Mouse (Mus musculus): ENCODE results near the gene Cep295.
"Not testable (repeated sequence)": the region's sequence is repeated elsewhere in the genome, so short reads cannot be mapped to it uniquely, and the experiment has no call there.

The Cep295 gene

DNA sequence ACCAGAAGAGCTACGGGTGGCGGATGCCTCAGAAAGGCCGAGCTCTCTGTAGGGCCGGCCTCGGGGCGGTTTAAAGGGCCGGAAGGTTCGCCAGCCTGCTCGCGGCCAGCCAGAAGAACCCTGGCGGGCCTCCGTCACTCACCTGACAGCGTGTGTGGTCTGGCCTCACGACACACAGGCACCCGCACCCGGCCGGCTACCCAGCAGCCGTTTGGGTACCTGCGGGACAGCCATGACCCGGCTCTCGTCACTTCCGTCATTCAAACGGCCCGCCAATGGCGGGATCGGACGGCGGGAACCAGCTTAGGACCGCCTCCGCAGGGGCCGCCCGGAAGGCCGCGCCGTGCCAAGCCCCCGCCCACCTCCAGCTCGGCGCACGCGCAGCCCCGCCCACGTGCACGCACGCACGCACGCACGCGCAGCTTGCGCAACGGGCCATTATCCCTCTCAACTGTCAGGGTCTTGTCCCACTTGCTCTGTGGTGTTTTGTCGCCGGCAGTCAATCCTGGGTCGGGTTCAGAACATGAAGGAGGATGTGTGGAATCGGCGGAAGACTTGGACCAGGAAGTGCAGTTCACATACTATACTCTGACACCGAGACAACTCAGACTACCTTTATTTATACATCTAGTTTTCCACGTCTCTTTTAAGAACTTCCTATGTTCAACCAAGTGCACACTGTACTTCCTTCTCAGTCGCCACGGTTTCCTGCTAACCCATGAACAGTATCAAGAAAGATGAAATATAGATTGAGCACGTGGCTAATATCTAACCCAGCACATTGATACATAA lies at the start of gene Cep295:
Gene Cep295 (minus strand): TSS at position 305 of the 792 bp plus-strand sequence.
- peak; percentile 91 for DNase-seq (ENCODE audit: low spot score)

DNA sequence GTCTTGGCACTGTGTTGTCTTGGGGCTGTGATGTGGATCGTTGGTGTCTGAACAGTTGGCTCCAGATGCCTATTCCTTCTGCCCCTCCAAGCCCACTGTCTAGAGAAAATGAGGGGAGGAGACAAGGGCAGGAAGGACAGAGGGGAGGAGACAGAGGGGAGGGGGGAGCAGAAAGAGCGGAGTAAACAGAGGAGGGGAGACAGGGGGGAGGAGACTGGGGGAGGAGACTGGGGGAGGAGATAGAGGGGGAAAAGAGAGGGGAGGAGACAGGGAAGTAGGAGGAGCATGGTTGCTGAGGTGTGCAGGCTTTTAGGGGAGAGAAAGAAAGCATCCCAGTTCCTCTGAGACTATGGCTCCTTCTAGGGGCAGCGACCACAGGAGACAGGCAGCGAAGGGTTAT lies 40.0 kb upstream of the Cep295 start:
- no peak for DNase-seq (ENCODE audit: low spot score)

DNA sequence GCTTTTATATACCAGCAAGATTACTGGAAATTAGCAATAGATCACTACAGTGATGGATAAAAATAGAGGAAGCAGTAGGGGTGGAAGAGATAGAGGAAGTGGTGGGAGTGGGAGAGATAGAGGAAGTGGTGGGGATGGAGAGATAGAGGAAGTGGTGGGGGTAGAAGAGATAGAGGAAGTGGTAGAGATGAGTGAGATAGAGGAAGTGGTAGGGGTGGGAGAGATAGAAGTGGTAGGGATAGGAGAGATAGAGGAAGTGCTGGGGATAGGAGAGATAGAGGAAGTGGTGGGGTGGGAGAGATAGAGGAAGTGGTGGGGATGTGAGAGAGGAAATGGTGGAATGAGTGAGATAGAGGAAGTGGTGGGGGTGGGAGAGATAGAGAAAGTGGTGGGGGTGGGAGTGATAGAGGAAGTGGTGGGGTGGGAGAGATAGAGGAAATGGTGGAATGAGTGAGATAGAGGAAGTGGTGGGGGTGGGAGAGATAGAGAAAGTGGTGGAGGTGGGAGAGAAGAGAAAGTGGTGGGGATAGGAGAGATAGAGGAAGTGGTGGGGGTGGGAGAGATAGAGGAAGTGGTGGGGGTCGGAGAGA lies 37.9 kb upstream of the Cep295 start:
- DNase-seq (ENCODE audit: low spot score) = no peak

DNA sequence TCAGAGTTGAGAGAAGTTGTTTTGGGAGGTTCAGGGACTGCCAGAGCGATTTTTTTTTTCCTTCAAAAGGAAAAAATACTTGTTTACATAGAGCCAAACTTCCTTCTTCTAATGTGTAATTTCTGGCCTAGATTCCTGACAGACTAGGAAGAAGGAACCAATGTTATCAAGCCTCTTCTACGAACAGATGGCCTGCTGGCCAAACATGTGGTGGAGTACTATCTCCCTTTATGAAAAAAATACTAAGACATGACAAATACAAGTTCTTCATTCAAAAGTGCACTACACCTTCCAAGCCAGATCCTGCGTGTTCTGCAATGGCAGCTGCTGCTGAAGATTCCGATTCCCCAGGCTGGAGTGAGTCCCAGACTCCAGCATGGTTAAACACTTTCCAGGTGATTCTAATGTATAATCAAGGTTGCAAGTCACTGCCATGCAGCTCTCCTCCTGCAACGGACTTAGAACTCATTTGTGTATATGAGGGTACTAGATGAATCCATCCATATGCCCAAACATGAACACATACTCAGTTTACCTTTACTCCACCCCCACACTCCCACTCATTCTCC lies 29.6 kb upstream of the Cep295 start:
- no peak for DNase-seq (ENCODE audit: low spot score)

DNA sequence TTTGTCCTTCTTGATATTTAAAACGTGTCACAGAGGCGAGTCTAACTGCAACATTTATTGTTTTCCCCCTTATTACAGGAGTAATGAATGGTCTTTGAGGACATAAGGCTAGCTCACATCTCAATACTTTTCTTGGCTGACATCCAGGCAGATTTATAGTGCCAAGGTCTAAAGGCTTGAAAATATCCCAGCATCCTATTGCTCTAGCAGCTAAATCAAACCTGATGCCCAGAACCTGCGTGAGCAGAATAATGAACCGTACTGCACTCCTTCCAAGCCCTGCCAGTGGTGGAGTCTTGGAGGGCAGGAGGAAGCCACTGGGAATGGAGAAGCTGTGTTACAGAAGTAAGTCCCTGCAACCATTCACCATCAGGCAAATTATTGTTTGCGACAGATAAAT lies 26.7 kb upstream of the Cep295 start:
- DNase-seq (ENCODE audit: low spot score) = no peak

DNA sequence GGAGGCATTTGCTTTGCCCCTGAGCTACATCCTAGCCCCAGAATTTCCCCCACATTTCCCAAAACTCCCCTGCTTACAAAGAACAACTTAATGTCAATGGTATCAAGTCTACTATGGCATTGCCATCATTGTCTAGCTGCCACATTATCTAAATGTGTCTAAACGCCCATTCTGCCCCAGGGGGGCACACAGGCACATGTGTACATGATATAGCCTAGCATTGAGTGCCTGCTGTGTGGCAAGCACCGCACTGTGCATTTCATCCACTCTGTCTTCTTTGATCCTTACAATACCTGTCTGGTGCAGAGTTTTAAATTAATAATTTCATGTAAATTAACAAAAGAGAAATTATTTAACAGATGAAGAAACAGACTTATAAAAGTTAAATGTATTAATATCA lies 8.7 kb upstream of the Cep295 start:
- no peak for DNase-seq (ENCODE audit: low spot score)

DNA sequence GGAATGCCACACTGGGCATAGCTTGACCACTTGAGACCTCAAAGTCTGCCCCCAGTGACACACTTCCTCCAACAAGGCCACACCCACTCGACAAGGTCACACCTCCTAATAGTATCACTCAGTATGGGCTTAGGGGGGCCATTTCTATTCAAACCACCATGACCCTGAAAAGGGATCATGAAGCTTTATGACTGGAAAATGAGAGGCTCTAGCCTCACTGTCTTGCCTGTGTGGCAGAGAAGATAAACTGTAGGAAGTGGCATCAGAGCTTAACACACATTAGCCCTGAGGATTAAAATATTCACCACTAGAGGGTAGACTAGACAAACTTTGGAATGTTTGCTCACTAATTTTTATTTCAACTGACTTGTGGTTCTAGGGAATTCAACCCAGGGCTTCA lies 8.3 kb upstream of the Cep295 start:
- no peak for DNase-seq (ENCODE audit: low spot score)

DNA sequence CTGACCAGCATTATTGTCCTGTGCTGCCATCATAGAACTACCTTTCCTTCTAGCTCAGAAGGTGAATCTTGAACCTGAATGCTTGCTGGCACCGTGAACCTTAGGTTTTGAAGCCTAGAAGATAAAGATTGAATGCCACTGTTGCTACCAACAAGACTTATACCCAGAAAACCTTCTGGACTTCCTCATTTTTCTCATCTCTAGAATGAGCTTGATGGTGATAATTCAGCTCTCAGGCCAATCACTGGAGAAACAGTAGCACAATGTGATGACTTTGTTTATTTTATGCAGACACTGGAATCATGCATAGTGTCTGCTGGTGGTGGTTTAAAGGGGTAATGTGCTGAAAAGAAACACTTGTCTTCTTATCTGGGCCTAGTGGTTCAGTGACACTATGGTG lies 7.3 kb upstream of the Cep295 start:
- DNase-seq (ENCODE audit: low spot score) = no peak

DNA sequence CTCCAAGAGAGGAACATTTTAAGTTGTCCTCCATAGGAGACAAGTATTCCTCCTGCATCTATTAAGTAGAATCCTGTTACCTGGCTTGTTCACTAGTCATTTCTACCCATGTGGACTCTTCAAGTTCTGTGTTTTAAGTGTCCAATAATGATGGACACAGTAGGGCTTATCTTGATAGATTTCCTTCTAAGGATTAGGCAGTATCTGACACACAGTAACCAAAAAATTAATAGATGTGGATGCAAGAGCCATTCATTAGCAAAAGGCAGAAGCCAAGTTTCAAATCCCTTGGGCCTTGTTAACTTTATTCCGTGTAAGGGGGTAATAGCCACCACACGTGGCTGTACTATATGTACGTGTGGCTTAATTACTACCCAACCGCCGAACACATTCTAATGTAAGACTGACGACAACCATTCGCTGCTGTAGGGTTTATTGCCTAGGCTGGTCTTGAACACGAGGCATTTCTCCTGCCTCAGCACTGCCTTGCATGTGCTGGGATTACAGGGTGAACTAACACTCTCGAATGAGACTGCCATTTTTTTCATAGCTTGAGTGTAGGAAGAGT lies 588 bp downstream of the Cep295 start:
- DNase-seq (ENCODE audit: low spot score) = no peak

DNA sequence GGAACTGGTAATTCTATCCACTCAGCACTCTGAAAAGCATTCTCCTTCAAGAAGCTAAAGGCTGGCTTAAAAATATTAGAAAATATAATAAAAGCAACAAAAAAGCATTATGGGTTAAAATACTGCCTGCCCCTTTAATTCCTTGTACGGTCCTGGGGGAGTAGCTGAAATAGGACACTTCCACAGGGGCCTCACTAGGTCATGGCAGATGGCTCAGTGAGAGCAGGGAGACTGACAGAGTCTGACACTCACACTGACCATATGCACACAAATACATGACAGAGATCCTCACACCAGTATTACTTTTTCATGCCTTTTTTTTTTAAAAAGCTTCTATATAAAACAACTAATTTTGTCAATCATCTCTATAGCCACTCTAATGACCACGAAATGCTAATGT lies 7.7 kb downstream of the Cep295 start:
- no peak for DNase-seq (ENCODE audit: low spot score)

DNA sequence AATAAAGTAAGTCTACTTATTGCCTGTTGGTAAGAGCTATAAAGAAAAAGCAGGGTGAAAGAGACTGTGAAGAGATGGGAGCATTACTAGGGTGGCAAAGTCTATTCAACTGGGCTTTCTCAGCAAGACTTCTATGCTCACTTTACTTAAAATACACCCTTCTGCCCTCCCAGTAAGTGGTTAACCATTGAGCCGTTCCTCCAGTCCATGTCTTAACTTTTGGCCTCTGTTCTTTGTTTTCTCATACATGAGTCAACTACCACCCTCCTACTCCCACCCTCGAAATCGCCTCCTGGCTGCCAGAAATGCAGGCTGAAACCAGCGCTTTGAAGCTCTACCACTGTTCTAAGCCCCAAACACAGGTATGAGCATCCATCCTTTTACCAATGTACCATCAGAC lies 19.8 kb downstream of the Cep295 start:
- no peak for DNase-seq (ENCODE audit: low spot score)

DNA sequence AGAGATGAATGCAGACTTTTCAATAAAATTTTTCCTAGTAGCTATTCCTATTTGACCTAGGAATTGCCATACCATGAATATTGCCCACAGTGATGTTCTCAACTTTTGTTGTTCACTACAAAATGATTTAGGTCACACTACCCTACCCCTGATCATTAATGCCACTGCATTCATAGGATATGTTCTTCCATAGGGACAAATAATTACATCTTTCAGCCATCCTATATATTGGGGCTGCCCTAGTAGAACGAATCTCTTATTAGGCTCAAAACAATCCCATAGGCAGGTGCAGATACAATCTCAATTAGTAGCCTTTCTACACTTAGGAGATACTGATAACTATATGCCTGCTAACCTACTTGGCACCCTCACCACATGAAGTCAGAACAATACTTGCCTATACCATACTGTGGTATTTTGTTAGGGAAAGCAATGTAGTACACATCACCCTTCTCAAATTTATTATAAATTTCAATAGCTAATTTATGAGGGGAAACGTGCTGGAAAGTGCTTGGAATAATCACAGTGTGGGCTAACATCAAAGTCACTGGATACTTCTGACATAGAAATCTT lies 39.3 kb downstream of the Cep295 start:
- no peak for DNase-seq (ENCODE audit: low spot score)

DNA sequence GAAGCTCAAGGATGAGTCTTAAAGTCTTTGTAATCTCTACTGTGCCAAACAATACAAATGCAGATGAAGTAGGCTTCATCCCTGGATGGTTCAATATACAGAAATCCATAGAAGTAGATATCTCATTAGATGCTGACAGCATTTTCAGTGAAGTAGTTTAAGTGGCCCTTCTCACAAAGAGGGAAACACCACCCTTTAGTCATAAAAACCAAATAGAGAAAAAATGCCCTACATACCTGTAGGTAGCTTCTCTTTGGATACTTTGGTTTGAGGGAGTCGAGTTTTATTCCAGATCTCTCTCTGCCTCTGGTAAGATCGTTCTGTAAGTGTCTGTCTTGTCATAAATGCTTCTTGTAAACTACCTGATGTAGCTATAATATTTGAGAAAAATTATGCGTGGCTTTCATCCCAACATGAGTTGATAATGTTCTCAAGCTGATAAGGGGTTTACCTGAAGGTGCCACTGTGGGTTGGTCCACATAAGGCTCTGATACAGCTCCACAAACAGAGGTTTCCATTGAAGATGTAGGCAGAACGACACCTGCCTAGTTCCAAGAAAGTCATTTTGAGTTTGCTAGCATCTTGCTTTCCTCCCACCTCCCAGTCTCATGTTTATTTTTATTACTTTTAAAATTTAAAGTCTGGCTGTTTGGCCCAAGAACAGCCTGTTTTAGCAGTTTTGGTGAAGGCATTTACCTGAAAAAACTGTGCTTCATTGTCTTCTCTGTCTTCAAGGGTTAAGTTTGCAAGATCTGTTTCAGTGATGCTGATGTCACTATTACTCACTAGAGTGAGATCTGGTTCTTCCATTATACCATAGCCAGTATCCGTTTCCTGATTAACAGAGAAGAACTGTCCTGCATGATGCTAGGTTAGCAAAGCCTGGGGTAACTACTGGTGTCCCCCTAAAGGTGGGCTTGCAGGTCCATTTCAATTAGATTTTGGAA lies 40.1 kb downstream of the Cep295 start:
- no peak for DNase-seq (ENCODE audit: low spot score)

DNA sequence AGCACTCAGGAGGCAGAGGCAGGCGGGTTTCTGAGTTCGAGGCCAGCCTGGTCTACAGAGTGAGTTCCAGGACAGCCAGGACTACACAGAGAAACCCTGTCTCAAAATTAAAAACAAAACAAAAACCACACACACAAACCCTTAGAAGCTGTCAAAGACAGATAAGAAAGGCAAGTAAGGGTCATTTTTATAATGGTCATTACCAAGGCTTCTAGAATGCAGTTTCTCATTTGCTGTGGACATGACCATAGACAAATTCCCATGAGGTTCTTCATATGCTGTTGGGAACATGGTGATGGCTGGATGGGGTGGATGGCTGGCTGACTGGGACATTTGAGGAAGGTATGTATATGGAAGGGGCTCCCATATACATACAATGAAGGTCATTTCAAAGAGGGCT lies 41.3 kb downstream of the Cep295 start:
- not testable (repeated sequence) for DNase-seq (ENCODE audit: low spot score)

DNA sequence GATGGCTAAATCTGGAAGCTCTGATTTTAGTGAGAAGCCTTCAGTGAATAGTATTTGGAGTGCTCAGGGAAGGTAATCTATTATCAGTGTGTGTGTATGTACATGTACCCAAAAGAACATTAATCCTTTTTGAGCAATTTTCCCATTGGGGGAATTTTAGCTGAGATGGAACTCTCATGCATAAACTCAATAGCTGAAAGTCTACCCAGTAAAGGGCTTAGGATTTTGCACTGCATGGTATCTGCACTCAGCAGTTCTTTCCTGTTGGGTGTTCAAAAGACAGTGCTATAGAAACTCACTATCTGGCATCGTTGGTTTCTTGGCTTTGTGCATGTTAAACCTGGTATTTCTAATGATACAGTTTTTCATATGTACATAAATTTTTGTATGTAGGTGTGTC lies 43.0 kb downstream of the Cep295 start:
- DNase-seq (ENCODE audit: low spot score) = no peak

DNA sequence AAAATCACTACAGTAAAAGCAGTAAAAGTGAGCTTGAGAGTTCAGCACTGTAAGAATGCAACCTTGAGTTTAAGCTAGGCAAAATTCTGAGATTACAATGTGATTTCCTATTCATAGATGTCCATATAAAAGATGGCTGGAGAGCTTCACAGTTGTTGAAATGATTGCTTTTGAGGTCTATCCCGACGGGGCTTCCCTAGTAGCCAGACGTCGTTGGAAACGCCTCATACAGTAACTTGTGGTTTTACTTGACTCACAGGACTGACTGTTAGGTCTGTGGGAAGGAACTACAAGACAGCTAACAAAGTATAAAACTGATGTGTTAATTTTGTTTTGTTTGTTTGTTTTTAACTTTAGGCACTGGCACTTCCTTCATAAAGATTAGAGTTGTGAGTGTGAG lies 44.0 kb downstream of the Cep295 start:
- no peak for DNase-seq (ENCODE audit: low spot score)

DNA sequence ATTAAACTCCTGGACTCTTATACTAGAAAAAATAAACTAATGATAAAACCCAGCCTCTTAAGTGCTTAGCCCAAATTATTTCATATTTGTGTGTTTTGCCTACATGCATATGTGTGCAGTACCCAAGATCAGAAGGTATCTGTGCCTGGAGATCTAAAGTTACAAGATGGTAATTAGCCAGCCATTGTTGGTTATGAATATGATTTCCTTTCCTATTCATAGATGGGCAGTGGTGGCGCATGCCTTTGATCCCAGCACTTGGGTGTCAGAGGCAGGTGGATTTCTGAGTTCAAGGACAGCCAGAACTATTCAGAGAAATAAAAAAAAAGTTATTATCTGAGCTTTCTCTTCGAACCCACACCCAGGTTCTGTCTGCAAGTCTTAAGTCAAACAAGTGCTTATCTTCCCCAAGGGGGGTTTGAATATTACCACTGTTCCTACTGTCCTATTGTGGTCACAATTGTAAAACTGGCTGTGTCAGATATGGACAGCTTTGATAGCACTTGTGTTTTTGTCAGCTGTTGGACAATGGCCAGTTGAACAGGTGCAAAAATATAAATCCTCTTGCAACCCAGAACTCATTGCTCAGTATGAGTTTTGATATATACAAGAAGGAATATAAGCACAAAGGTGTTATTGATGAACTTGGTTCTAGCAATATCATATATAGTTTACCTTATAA lies 45.4 kb downstream of the Cep295 start:
- no peak for DNase-seq (ENCODE audit: low spot score)

DNA sequence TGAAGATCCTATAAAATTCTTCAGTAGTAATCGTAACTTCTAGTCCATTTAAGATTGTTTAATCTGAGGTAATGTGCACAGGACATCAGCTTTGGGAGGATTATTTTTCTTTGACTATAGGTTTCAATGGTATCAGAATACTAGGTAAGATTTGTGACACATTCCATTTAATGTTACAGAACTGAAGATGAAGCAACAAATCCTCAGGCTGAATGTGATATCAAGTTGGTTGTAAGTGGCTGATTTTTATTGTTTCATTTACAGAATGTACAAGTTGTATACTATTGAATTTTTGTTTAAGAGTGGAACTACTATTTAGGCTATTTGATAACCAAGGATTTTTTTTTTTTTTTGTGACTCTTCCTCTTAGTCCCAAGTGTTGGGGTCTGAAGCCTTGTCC lies 47.4 kb downstream of the Cep295 start:
- DNase-seq (ENCODE audit: low spot score) = no peak

DNA sequence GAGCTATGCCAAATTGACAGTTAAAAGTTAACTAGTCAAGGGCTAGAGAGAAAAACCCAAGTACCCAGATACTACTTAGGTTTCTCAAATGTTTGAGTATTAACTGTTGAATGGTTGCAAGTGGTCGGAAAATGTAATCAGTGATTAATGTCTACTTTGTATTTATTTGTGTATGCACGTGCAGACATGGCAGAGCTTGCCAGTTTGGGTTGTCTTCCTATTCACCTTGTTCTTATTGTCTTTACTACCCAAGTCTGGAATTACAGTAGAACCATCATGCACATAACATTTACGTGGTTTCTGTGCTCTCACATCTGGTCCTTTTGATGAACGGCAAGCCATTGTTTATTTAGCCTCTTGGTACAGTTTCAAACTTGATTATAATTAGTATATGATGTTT lies 48.2 kb downstream of the Cep295 start:
- DNase-seq (ENCODE audit: low spot score) = no peak

DNA sequence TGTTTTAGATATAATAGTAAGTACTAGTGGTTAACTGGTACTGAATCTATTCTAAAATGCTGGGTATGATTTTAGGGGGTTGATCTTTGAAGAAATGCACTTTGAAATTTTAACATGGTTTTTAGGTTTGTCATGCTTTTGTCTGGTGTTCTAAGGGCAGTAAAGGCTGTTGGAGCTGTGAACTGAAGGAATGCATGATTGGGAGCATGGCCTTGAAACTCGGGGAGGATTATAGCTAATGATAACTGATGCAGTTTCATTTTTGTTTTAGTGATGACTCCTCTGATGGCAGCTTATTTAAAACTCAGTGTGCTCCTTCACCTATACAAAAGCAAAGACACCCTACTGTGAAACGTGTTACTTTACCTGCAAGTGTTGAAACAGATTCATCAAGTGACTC lies 49.3 kb downstream of the Cep295 start:
- no peak for DNase-seq (ENCODE audit: low spot score)

DNA sequence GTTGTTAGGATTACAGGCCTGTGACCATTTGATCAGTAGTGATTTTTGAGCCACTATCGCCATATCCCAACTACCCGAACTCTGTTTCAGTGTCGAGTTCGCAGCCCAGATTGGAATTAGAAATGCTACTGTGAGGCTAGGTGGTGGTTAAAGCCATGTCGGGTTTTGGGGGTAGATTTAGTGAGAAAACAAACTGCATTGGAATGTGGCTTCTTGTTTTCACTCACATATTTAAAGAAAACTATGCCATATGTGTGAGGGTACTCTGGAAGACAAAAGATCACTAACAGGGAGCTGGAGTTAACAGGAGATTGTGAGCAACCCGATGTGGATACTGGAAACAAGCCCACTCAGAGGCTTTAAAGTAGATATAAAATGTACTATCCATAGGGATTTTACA lies 50.3 kb downstream of the Cep295 start:
- DNase-seq (ENCODE audit: low spot score) = no peak
